Mouse (Mus musculus): ENCODE measurements around the gene Wdr86. TPM values are rescaled to one million over a fixed set of nuclear protein-coding genes. Genes with fewer than 3 reads are reported as not detected.
A peak's percentile ranks its signal among the peaks of the same experiment; 100 is the strongest.

Gene Wdr86
- polyA plus RNA-seq, 1 experiment from 2014 or later: 41.7 TPM

- Histone ChIP-seq H3K9me3 (replicated peaks) (no peaks in the 10 kb centered on the region), H3K4me1 (peaks cover 53% of the 10 kb centered on the region), H3K4me3 (peak overlapping the region; percentile 68), H3K36me3 (no peaks in the 10 kb centered on the region), H3K27me3 (ENCODE audit: low read depth, poor library complexity, severe bottlenecking) (no peaks in the 10 kb centered on the region), H3K27ac (peak overlapping the region; percentile 95)
- peak; percentile 35 for DNase-seq (ENCODE audit: low spot score)
- 56% methylated on average over 5 of the region's 5 CpGs for WGBS
These were observed 19.2 kb upstream of the Wdr86 start for GRCm38 (mm10) chr5:24749731-24750130.

- Histone ChIP-seq H3K4me3 (no peak overlapping the region), H3K27ac (peak overlapping the region; percentile 42)
- 8% methylated on average over 6 of the region's 6 CpGs for WGBS
These were observed 17.0 kb upstream of the Wdr86 start for GRCm38 (mm10) chr5:24747533-24747932.

GRCm38 (mm10) chr5:24743956-24744355, 13.4 kb upstream of the Wdr86 start:
- no peak for DNase-seq (ENCODE audit: low spot score)
- Histone ChIP-seq H3K4me1 (peaks cover 36% of the 10 kb centered on the region), H3K36me3 (no peaks in the 10 kb centered on the region), H3K27me3 (ENCODE audit: low read depth, poor library complexity, severe bottlenecking) (no peaks in the 10 kb centered on the region), H3K9me3 (replicated peaks) (no peaks in the 10 kb centered on the region), H3K4me3 (no peak overlapping the region), H3K27ac (no peak overlapping the region)
- WGBS: 94% methylated on average over 10 of the region's 10 CpGs

More at GRCm38 (mm10) chr5:24747533-24747932, 17.0 kb upstream of the Wdr86 start:
- peaks cover 48% of the 10 kb centered on the region for H3K4me1 ChIP-seq
- no peaks in the 10 kb centered on the region for H3K9me3 ChIP-seq (replicated peaks)
- H3K36me3 ChIP-seq: no peaks in the 10 kb centered on the region
- H3K27me3 ChIP-seq (ENCODE audit: low read depth, poor library complexity, severe bottlenecking): no peaks in the 10 kb centered on the region
- DNase-seq (ENCODE audit: low spot score): no peak

GRCm38 (mm10) chr5:24741172-24741885, 10.8 kb upstream of the Wdr86 start:
- 66% methylated on average over 15 of the region's 15 CpGs for WGBS
- no peaks in the 10 kb centered on the region for H3K27me3 ChIP-seq (ENCODE audit: low read depth, poor library complexity, severe bottlenecking)
- DNase-seq (ENCODE audit: low spot score): peak; percentile 68
- H3K27ac ChIP-seq: peak overlapping the region; percentile 76
- H3K36me3 ChIP-seq: no peaks in the 10 kb centered on the region
- no peak overlapping the region for H3K4me3 ChIP-seq
- no peaks in the 10 kb centered on the region for H3K9me3 ChIP-seq (replicated peaks)
- H3K4me1 ChIP-seq: peaks cover 21% of the 10 kb centered on the region

GRCm38 (mm10) chr5:24739141-24739753, 8.7 kb upstream of the Wdr86 start:
- H3K4me3 ChIP-seq: no peak overlapping the region
- H3K27ac ChIP-seq: peak overlapping the region; percentile 59; the same call in 1 of the 2 replicates
- H3K9me3 ChIP-seq (replicated peaks): no peaks in the 10 kb centered on the region
- H3K36me3 ChIP-seq: no peaks in the 10 kb centered on the region
- DNase-seq (ENCODE audit: low spot score): no peak
- no peaks in the 10 kb centered on the region for H3K27me3 ChIP-seq (ENCODE audit: low read depth, poor library complexity, severe bottlenecking)
- peaks cover 21% of the 10 kb centered on the region for H3K4me1 ChIP-seq
- WGBS: 70% methylated on average over 15 of the region's 15 CpGs

GRCm38 (mm10) chr5:24738517-24738916, 8.0 kb upstream of the Wdr86 start:
- no peaks in the 10 kb centered on the region for H3K27me3 ChIP-seq (ENCODE audit: low read depth, poor library complexity, severe bottlenecking)
- no peak overlapping the region for H3K4me3 ChIP-seq
- no peak for DNase-seq (ENCODE audit: low spot score)
- H3K27ac ChIP-seq: no peak overlapping the region
- no peaks in the 10 kb centered on the region for H3K9me3 ChIP-seq (replicated peaks)
- H3K4me1 ChIP-seq: peaks cover 28% of the 10 kb centered on the region
- WGBS: 92% methylated on average over 1 of the region's 1 CpGs
- no peaks in the 10 kb centered on the region for H3K36me3 ChIP-seq

- H3K4me1 ChIP-seq: peaks cover 37% of the 10 kb centered on the region
- H3K36me3 ChIP-seq: no peaks in the 10 kb centered on the region
- no peaks in the 10 kb centered on the region for H3K27me3 ChIP-seq (ENCODE audit: low read depth, poor library complexity, severe bottlenecking)
- H3K4me3 ChIP-seq: no peak overlapping the region
- DNase-seq (ENCODE audit: low spot score): no peak
- 94% methylated on average over 10 of the region's 10 CpGs for WGBS
- H3K27ac ChIP-seq: no peak overlapping the region
- H3K9me3 ChIP-seq (replicated peaks): no peaks in the 10 kb centered on the region
These were observed 7.1 kb upstream of the Wdr86 start for GRCm38 (mm10) chr5:24737595-24737994.

GRCm38 (mm10) chr5:24733771-24734426, 3.4 kb upstream of the Wdr86 start:
- Histone ChIP-seq H3K27me3 (ENCODE audit: low read depth, poor library complexity, severe bottlenecking) (peaks cover 17% of the 10 kb centered on the region; the same call in 1 of the 2 replicates), H3K4me1 (peaks cover 51% of the 10 kb centered on the region)
- WGBS: 68% methylated on average over 7 of the region's 7 CpGs

GRCm38 (mm10) chr5:24733134-24733533, 2.6 kb upstream of the Wdr86 start:
- DNase-seq (ENCODE audit: low spot score): peak; percentile 77
- H3K36me3 ChIP-seq: peaks cover under 1% of the 10 kb centered on the region; the same call in 1 of the 2 replicates
- H3K27ac ChIP-seq: peak overlapping the region; percentile 72
- H3K4me1 ChIP-seq: peaks cover 52% of the 10 kb centered on the region
- H3K27me3 ChIP-seq (ENCODE audit: low read depth, poor library complexity, severe bottlenecking): peaks cover 17% of the 10 kb centered on the region; the same call in 1 of the 2 replicates
- H3K4me3 ChIP-seq: peak overlapping the region; percentile 15; the same call in 1 of the 2 replicates
- 5% methylated on average over 8 of the region's 8 CpGs for WGBS
- no peaks in the 10 kb centered on the region for H3K9me3 ChIP-seq (replicated peaks)

More at GRCm38 (mm10) chr5:24733771-24734426, 3.4 kb upstream of the Wdr86 start:
- Histone ChIP-seq H3K27ac (peak overlapping the region; percentile 73), H3K9me3 (replicated peaks) (no peaks in the 10 kb centered on the region), H3K36me3 (no peaks in the 10 kb centered on the region), H3K4me3 (no peak overlapping the region)
- DNase-seq (ENCODE audit: low spot score): no peak

- H3K9me3 ChIP-seq (replicated peaks): no peaks in the 10 kb centered on the region
- H3K36me3 ChIP-seq: peaks cover 7% of the 10 kb centered on the region; the same call in 1 of the 2 replicates
- peaks cover 17% of the 10 kb centered on the region; the same call in 1 of the 2 replicates for H3K27me3 ChIP-seq (ENCODE audit: low read depth, poor library complexity, severe bottlenecking)
- H3K4me3 ChIP-seq: peak overlapping the region; percentile 70
- WGBS: 2% methylated on average over 15 of the region's 15 CpGs
- peaks cover 59% of the 10 kb centered on the region for H3K4me1 ChIP-seq
- peak overlapping the region; percentile 89 for H3K27ac ChIP-seq
- peak; percentile 74 for DNase-seq (ENCODE audit: low spot score)
These were observed 459 bp upstream of the Wdr86 start for GRCm38 (mm10) chr5:24730986-24731385.

- no peaks in the 10 kb centered on the region for H3K9me3 ChIP-seq (replicated peaks)
- 3% methylated on average over 49 of the region's 49 CpGs for WGBS
- H3K4me3 ChIP-seq: peak overlapping the region; percentile 70
- peaks cover 17% of the 10 kb centered on the region for H3K36me3 ChIP-seq
- peaks cover 17% of the 10 kb centered on the region; the same call in 1 of the 2 replicates for H3K27me3 ChIP-seq (ENCODE audit: low read depth, poor library complexity, severe bottlenecking)
- peak overlapping the region; percentile 89 for H3K27ac ChIP-seq
- H3K4me1 ChIP-seq: peaks cover 69% of the 10 kb centered on the region
- DNase-seq (ENCODE audit: low spot score): no peak
These were observed 585 bp downstream of the Wdr86 start for GRCm38 (mm10) chr5:24729797-24730487.

Data from limb, embryonic 10.5 days (tissue).